8 mouse cellular contexts compared by ENCODE assay signal in the genomic region with DNA sequence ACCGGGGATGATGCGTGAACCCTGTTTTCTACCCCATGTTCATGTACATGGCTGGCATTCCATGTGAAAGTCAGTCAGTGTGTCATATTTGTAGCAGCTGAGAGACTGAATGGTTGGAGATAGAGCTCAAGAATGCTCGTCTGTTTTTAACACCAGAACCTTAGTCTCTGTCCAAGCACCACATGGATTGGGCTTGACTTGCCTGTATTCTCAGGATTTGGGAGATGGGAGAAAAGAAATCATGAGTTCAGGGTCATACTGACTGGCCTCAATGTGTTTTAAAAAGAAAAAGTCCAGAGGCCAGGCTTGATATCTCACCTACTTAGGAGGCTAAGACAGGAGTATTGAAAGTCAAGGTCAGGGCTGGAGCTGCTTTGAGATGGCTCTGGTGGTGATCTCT. TPM values are rescaled to one million over a fixed set of nuclear protein-coding genes. Genes with fewer than 3 reads are reported as not detected.
DNase-seq lines count a peak whose midpoint lies in the region; ATAC-seq and TF ChIP-seq lines count a peak whose summit lies in the region.

No protein-coding gene starts in this region.

- no peak for TF ChIP-seq CTCF in bone marrow macrophage, adult 2 months (IDR thresholded peaks at IDR 0.05; ENCODE audit: low read depth, low read length)

- TF ChIP-seq POLR2A in bone marrow macrophage, adult 2 months (IDR thresholded peaks at IDR 0.05; ENCODE audit: borderline replicate concordance, low read depth, low read length): no peak

- H3K36me3 ChIP-seq in heart, embryonic 10.5 days: peaks cover 15% of the 10 kb centered on the region; the same call in 1 of the 2 replicates
- H3K36me3 ChIP-seq in hindbrain, embryonic 10.5 days: peaks cover 55% of the 10 kb centered on the region
- peaks cover 4% of the 10 kb centered on the region; the same call in 1 of the 2 replicates for H3K36me3 ChIP-seq in midbrain, embryonic 12.5 days

- peak overlapping the region; percentile 87 for H3K4me2 ChIP-seq in midbrain, embryonic 12.5 days (replicated peaks)

- peak overlapping the region; percentile 90 for H3K9ac ChIP-seq in midbrain, embryonic 12.5 days (replicated peaks)

- DNase-seq in heart, embryonic 10.5 days (ENCODE audit: low spot score): no peak
- no peak for DNase-seq in heart, postnatal 25 days (ENCODE audit: low spot score)
- no peak for DNase-seq in hindbrain, embryonic 10.5 days (ENCODE audit: low spot score)
- DNase-seq in urinary bladder, postnatal 36 days (ENCODE audit: low spot score in 2 of 2): no peak
- DNase-seq in gastrocnemius, postnatal 25 days: no peak
- DNase-seq in urinary bladder, postnatal 14 days (ENCODE audit: low spot score): no peak

- WGBS in heart, embryonic 10.5 days: 26% methylated on average over 3 of the region's 3 CpGs
- WGBS in hindbrain, embryonic 10.5 days: 36% methylated on average over 3 of the region's 3 CpGs
- WGBS in midbrain, embryonic 12.5 days: 27% methylated on average over 3 of the region's 3 CpGs

- peaks cover 54% of the 10 kb centered on the region for H3K4me1 ChIP-seq in heart, embryonic 10.5 days
- peaks cover 34% of the 10 kb centered on the region for H3K4me1 ChIP-seq in bone marrow macrophage, adult 2 months (ENCODE audit: control insufficient read depth, insufficient read depth, low read length)
- H3K4me1 ChIP-seq in hindbrain, embryonic 10.5 days (replicated peaks): peaks cover 67% of the 10 kb centered on the region
- H3K4me1 ChIP-seq in midbrain, embryonic 12.5 days: peaks cover 52% of the 10 kb centered on the region

- no peaks in the 10 kb centered on the region for H3K9me3 ChIP-seq in heart, embryonic 10.5 days
- H3K9me3 ChIP-seq in hindbrain, embryonic 10.5 days: no peaks in the 10 kb centered on the region
- no peaks in the 10 kb centered on the region for H3K9me3 ChIP-seq in midbrain, embryonic 12.5 days

- H3K4me3 ChIP-seq in heart, embryonic 10.5 days: peak overlapping the region; percentile 86
- peak overlapping the region; percentile 82 for H3K4me3 ChIP-seq in bone marrow macrophage, adult 2 months (ENCODE audit: insufficient read depth, low read length)
- peak overlapping the region; percentile 90 for H3K4me3 ChIP-seq in hindbrain, embryonic 10.5 days
- H3K4me3 ChIP-seq in midbrain, embryonic 12.5 days: peak overlapping the region; percentile 89

- H3K27ac ChIP-seq in heart, embryonic 10.5 days: peak overlapping the region; percentile 99
- H3K27ac ChIP-seq in bone marrow macrophage, adult 2 months (ENCODE audit: insufficient read depth, low read depth, low read length): peak overlapping the region; percentile 88
- peak overlapping the region; percentile 99 for H3K27ac ChIP-seq in hindbrain, embryonic 10.5 days
- no peak overlapping the region for H3K27ac ChIP-seq in midbrain, embryonic 12.5 days (replicated peaks)

- no peaks in the 10 kb centered on the region for H3K27me3 ChIP-seq in heart, embryonic 10.5 days (ENCODE audit: insufficient read depth, poor library complexity, severe bottlenecking)
- no peaks in the 10 kb centered on the region for H3K27me3 ChIP-seq in hindbrain, embryonic 10.5 days (ENCODE audit: insufficient read depth, poor library complexity, severe bottlenecking)
- no peaks in the 10 kb centered on the region for H3K27me3 ChIP-seq in midbrain, embryonic 12.5 days

- no peak for ATAC-seq in midbrain, embryonic 12.5 days (ENCODE audit: low FRiP score, low read depth)

- intact Hi-C loops in heart, postnatal 25 days (cut with DNase I): no loop called here

RNA-seq across cellular contexts. Expression of gene Atf5, which starts 1.0 kb away (rescaled TPM):
- polyA plus RNA-seq in heart, embryonic 10.5 days (2016; fragmentation: Nextera tagmentation; extraction: Ambion mirVana): 1.7 and 3.3 TPM in 2 replicates
- total RNA-seq in heart, postnatal 25 days (2021): 10 to 100 TPM; 63.7 to 64.5 TPM
- 28.4 and 32.8 TPM in 2 replicates for polyA plus RNA-seq in bone marrow macrophage, adult 2 months (2012; ENCODE audit: insufficient read depth, insufficient read length, missing spikeins)
- 4.6 TPM in 2 replicates for polyA plus RNA-seq in hindbrain, embryonic 10.5 days (2016; fragmentation: Nextera tagmentation; extraction: Ambion mirVana)
- polyA plus RNA-seq in midbrain, embryonic 12.5 days (2016; fragmentation: Nextera tagmentation; extraction: Ambion mirVana): 5.6 and 6.3 TPM in 2 replicates
- total RNA-seq in gastrocnemius, postnatal 25 days (2021): 10 to 100 TPM; 57.2 to 70.6 TPM

RNA-seq across cellular contexts. Expression of gene Il4i1, which starts 1.3 kb away (rescaled TPM):
- polyA plus RNA-seq in heart, embryonic 10.5 days (2016; fragmentation: Nextera tagmentation; extraction: Ambion mirVana): 0.41 and 1.3 TPM in 2 replicates
- total RNA-seq in heart, postnatal 25 days (2021): 1 to 10 TPM in 1 of 2 experiments, under 1 TPM in 1; 0.62 to 2.2 TPM
- polyA plus RNA-seq in bone marrow macrophage, adult 2 months (2012; ENCODE audit: insufficient read depth, insufficient read length, missing spikeins): 1.2 and 3.5 TPM in 2 replicates
- polyA plus RNA-seq in hindbrain, embryonic 10.5 days (2016; fragmentation: Nextera tagmentation; extraction: Ambion mirVana): 1.7 and 1.9 TPM in 2 replicates
- polyA plus RNA-seq in midbrain, embryonic 12.5 days (2016; fragmentation: Nextera tagmentation; extraction: Ambion mirVana): 1.4 TPM in 2 replicates
- 1 to 10 TPM; 1.8 to 3.1 TPM for total RNA-seq in gastrocnemius, postnatal 25 days (2021)

RNA-seq across cellular contexts. Expression of gene Nup62, which starts 1.6 kb away (rescaled TPM):
- 128 and 132 TPM in 2 replicates for polyA plus RNA-seq in heart, embryonic 10.5 days (2016; fragmentation: Nextera tagmentation; extraction: Ambion mirVana)
- total RNA-seq in heart, postnatal 25 days (2021): 10 to 100 TPM; 26.0 to 28.6 TPM
- polyA plus RNA-seq in bone marrow macrophage, adult 2 months (2012; ENCODE audit: insufficient read depth, insufficient read length, missing spikeins): 30.8 and 36.7 TPM in 2 replicates
- polyA plus RNA-seq in hindbrain, embryonic 10.5 days (2016; fragmentation: Nextera tagmentation; extraction: Ambion mirVana): 135 and 158 TPM in 2 replicates
- 84.9 and 93.4 TPM in 2 replicates for polyA plus RNA-seq in midbrain, embryonic 12.5 days (2016; fragmentation: Nextera tagmentation; extraction: Ambion mirVana)
- 10 to 100 TPM; 18.4 to 22.2 TPM for total RNA-seq in gastrocnemius, postnatal 25 days (2021)

RNA-seq across cellular contexts. Expression of gene Akt1s1, which starts 31.4 kb away (rescaled TPM):
- 102 and 103 TPM in 2 replicates for polyA plus RNA-seq in heart, embryonic 10.5 days (2016; fragmentation: Nextera tagmentation; extraction: Ambion mirVana)
- 10 to 100 TPM; 61.8 to 75.9 TPM for total RNA-seq in heart, postnatal 25 days (2021)
- polyA plus RNA-seq in bone marrow macrophage, adult 2 months (2012; ENCODE audit: insufficient read depth, insufficient read length, missing spikeins): 36.9 and 45.3 TPM in 2 replicates
- polyA plus RNA-seq in hindbrain, embryonic 10.5 days (2016; fragmentation: Nextera tagmentation; extraction: Ambion mirVana): 81.7 and 93.3 TPM in 2 replicates
- polyA plus RNA-seq in midbrain, embryonic 12.5 days (2016; fragmentation: Nextera tagmentation; extraction: Ambion mirVana): 92.0 and 99.2 TPM in 2 replicates
- total RNA-seq in gastrocnemius, postnatal 25 days (2021): 100 to 1,000 TPM; 103 to 113 TPM

RNA-seq across cellular contexts. Expression of gene Tbc1d17, which starts 31.4 kb away (rescaled TPM):
- polyA plus RNA-seq in heart, embryonic 10.5 days (2016; fragmentation: Nextera tagmentation; extraction: Ambion mirVana): 56.9 and 67.3 TPM in 2 replicates
- 10 to 100 TPM; 44.3 to 47.0 TPM for total RNA-seq in heart, postnatal 25 days (2021)
- 69.5 and 76.1 TPM in 2 replicates for polyA plus RNA-seq in bone marrow macrophage, adult 2 months (2012; ENCODE audit: insufficient read depth, insufficient read length, missing spikeins)
- 77.1 and 91.1 TPM in 2 replicates for polyA plus RNA-seq in hindbrain, embryonic 10.5 days (2016; fragmentation: Nextera tagmentation; extraction: Ambion mirVana)
- polyA plus RNA-seq in midbrain, embryonic 12.5 days (2016; fragmentation: Nextera tagmentation; extraction: Ambion mirVana): 97.5 and 101 TPM in 2 replicates
- total RNA-seq in gastrocnemius, postnatal 25 days (2021): 10 to 100 TPM; 38.6 to 41.2 TPM
